Mouse (Mus musculus) 416B (cell line): ENCODE measurements at regions not wholly inside any gene's neighbourhood (a gene's known extent, or its start where the extent isn't known, plus 50 kb on each side); places are given as distances from the start of the nearest gene placed in this dataset.

Source experiments
- DNase-seq: peaks from one replicate; pipeline ENCODE4 v3.0.0; 2011; ENCODE audit warnings: low read depth

DNA sequence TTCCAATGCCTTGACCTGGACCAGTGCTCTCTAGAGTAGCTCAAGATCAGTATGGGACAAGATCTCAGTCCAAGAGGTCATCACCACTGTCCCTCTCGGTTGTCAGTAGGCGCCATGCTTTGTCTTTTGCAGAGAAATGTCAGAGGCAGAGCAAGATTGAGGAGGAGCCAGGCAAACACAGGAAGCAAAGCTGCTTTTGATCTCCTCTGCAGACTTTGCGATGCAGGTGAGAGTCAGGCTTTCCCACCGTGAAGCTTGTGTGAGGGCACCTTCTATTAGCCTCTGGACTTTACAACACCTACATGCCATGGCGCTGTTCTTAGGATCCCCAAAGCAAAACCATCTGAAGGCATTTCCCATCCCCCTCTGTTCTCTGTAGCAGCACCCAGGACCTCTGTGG lies 68.0 kb upstream of the Ppm1b start:
- DNase-seq: no peak

- DNase-seq: no peak
These were observed 65.5 kb upstream of the Ppm1b start for GRCm38 (mm10) chr17:84890871-84891599.

- peak; percentile 17 for DNase-seq
These were observed 63.1 kb upstream of the Ppm1b start for GRCm38 (mm10) chr17:84893273-84894033.

GRCm38 (mm10) chr17:84895526-84895925 lies 61.0 kb upstream of the Ppm1b start:
- DNase-seq: no peak

DNA sequence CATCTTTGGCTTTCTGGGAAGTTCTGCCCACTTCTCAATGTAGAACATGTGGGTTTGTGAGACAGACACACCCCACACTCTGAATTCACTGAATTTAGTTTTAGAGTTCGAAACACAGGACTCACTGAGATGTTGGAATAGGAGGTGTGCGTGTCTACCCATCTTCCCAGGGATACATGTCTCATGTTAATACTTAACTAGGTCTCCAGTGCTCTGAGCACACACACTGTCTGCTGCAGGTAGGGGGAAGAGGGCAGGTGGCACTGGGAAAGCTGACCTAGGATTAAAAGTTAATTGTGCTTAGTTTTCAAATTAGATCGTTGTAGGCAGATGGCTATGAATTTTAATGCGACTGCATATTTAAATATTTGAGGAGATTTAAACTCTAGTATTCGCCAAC lies 60.0 kb upstream of the Ppm1b start:
- DNase-seq: no peak

DNA sequence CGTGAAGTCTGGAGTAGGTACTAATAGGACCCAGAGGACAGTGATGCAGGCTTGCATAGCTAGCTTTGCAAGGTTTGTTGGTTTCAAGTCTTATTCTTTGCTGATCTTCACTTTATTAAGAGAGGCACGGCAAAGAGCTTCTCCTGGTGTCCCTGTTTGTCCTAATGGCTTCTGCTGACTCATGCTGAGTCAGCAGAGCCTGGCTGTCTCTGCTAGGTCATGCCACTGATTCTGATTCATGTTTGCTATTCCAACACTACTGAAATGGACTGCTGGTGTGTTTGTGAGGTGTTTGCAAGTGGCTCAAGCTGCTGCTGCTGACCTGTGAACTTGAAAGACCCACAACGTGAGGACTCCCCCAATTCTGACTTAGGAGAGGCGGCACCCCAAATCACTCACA lies 58.1 kb upstream of the Ppm1b start:
- DNase-seq: no peak

GRCm38 (mm10) chr17:84903625-84904337 lies 52.8 kb upstream of the Ppm1b start:
- no peak for DNase-seq
